Mouse (Mus musculus) intestine, embryonic 14.5 days (tissue): Measurements from ENCODE around the gene Ephb6. TPM values are rescaled to one million over a fixed set of nuclear protein-coding genes. Genes with fewer than 3 reads are reported as not detected.
A peak's percentile ranks its signal among the peaks of the same experiment; 100 is the strongest.

ENCODE experiments used
- ATAC-seq: fragments of 200-750 bp; cut with Nextera tagmentation; replicated peaks from 2 replicates; pipeline ENCODE4 v1.8.0; 2017; ENCODE audit warnings: low read depth, moderate number of reproducible peaks, moderate TSS enrichment, moderate library complexity; ENCODE audit not compliant: low FRiP score, low TSS enrichment
- DNase-seq: peaks from one replicate; pipeline ENCODE4 v3.0.0-alpha.2; 2018; ENCODE audit warnings: low spot score
- H3K27ac ChIP-seq: fragments of 300-500 bp; sonication (generic); 2 replicates; pipeline ENCODE4 v1.5.1; 2014; ENCODE audit warnings: low read depth, mild to moderate bottlenecking, control low read depth
- H3K27me3 ChIP-seq: fragments of 300-500 bp; sonication (generic); replicated peaks from 2 replicates; pipeline ENCODE4 v1.6.1; 2014; ENCODE audit warnings: low read length, control low read depth; ENCODE audit not compliant: control insufficient read depth, insufficient read depth
- H3K36me3 ChIP-seq: fragments of 300-500 bp; sonication (generic); 2 replicates; pipeline ENCODE4 v1.6.1; 2014; ENCODE audit warnings: low read length, control low read depth; ENCODE audit not compliant: control insufficient read depth, insufficient read depth
- H3K4me1 ChIP-seq: fragments of 300-500 bp; sonication (generic); replicated peaks from 2 replicates; pipeline ENCODE4 v1.6.1; 2014; ENCODE audit warnings: low read length, control low read depth, mixed read lengths; ENCODE audit not compliant: control insufficient read depth, insufficient read depth
- H3K4me2 ChIP-seq: fragments of 300-500 bp; sonication (generic); 2 replicates; pipeline ENCODE4 v1.6.1; 2014; ENCODE audit warnings: low read length
- H3K4me3 ChIP-seq: fragments of 300-500 bp; sonication (generic); 2 replicates; pipeline ENCODE4 v1.5.1; 2014; ENCODE audit warnings: low read depth, low read length, control low read depth, mixed read lengths
- H3K9ac ChIP-seq: fragments of 300-500 bp; sonication (generic); 2 replicates; pipeline ENCODE4 v1.6.1; 2014; ENCODE audit warnings: mild to moderate bottlenecking, low read length
- H3K9me3 ChIP-seq: fragments of 300-500 bp; sonication (generic); 2 replicates; pipeline ENCODE4 v1.6.1; 2016; ENCODE audit warnings: low read length, control low read depth; ENCODE audit not compliant: control insufficient read depth
- WGBS: fragments of 180-500 bp; shearing (Covaris S2); extraction: QIAGEN DNeasy Blood & Tissue Kit; methylation state at CpG from one replicate; pipeline ENCODE4 v1.1.7; 2014; 5-methylcytosine and 5-hydroxymethylcytosine counted together
- polyA plus RNA-seq: library from polyadenylated mRNA; unstranded; fragments of >200 nt; fragmentation: Nextera tagmentation; extraction: Ambion mirVana; gene quantifications from 2 replicates; pipeline ENCODE4 v1.2.1, GENCODE M21; 2014

Ephb6 gene
- polyA plus RNA-seq, 1 experiment from 2014 or later: 7.3 TPM

- Histone ChIP-seq H3K4me3 (no peak within 1 kb of the TSS), H3K9ac (no peak within 1 kb of the TSS), H3K27ac (no peak within 1 kb of the TSS), H3K27me3 (no peaks in the 10 kb centered on the region), H3K36me3 (no peaks in the 10 kb centered on the region), H3K4me2 (0 out of 2 replicates have a peak within 1 kb of the TSS, but pooled peaks have one; percentile 3), H3K4me1 (no peaks in the 10 kb centered on the region), H3K9me3 (no peaks in the 10 kb centered on the region)
- ATAC-seq: no peak
- no peak for DNase-seq
- 16% methylated on average over 5 of the region's 5 CpGs for WGBS
These were observed 30.9 kb downstream of the Ephb6 start, which contains the start of gene Trpv6 for GRCm38 (mm10) chr6:41636178-41636577. Trpv6 (minus strand) TSS chr6:41636405.

- Histone ChIP-seq H3K4me3 (no peak overlapping the region), H3K9ac (no peak overlapping the region), H3K36me3 (no peaks in the 10 kb centered on the region), H3K4me2 (no peak overlapping the region), H3K27ac (no peak overlapping the region), H3K4me1 (no peaks in the 10 kb centered on the region), H3K9me3 (no peaks in the 10 kb centered on the region), H3K27me3 (no peaks in the 10 kb centered on the region)
- ATAC-seq (no peak), DNase-seq (no peak)
- 24% methylated on average over 1 of the region's 1 CpGs for WGBS
These were observed 32.1 kb downstream of the Ephb6 start for GRCm38 (mm10) chr6:41637393-41637792.

- Histone ChIP-seq H3K9me3 (no peaks in the 10 kb centered on the region), H3K36me3 (no peaks in the 10 kb centered on the region), H3K4me2 (no peak overlapping the region), H3K9ac (no peak overlapping the region), H3K27me3 (no peaks in the 10 kb centered on the region), H3K4me3 (no peak overlapping the region), H3K27ac (no peak overlapping the region), H3K4me1 (no peaks in the 10 kb centered on the region)
- DNase-seq (no peak), ATAC-seq (no peak)
- WGBS: 71% methylated on average over 6 of the region's 6 CpGs
These were observed 32.7 kb downstream of the Ephb6 start for GRCm38 (mm10) chr6:41637927-41638506.

- Histone ChIP-seq H3K36me3 (no peaks in the 10 kb centered on the region), H3K4me1 (no peaks in the 10 kb centered on the region), H3K9me3 (no peaks in the 10 kb centered on the region), H3K4me2 (no peak overlapping the region), H3K27ac (no peak overlapping the region), H3K4me3 (no peak overlapping the region), H3K27me3 (no peaks in the 10 kb centered on the region), H3K9ac (no peak overlapping the region)
- ATAC-seq (no peak), DNase-seq (no peak)
- 72% methylated on average over 3 of the region's 3 CpGs for WGBS
These were observed 35.2 kb downstream of the Ephb6 start for GRCm38 (mm10) chr6:41640449-41640848.

GRCm38 (mm10) chr6:41641173-41641866 lies 36.0 kb downstream of the Ephb6 start:
- no peaks in the 10 kb centered on the region for H3K9me3 ChIP-seq
- no peaks in the 10 kb centered on the region for H3K4me1 ChIP-seq
- WGBS: 70% methylated on average over 6 of the region's 6 CpGs
- no peak overlapping the region for H3K27ac ChIP-seq
- H3K4me3 ChIP-seq: no peak overlapping the region
- H3K4me2 ChIP-seq: no peak overlapping the region
- no peak overlapping the region for H3K9ac ChIP-seq
- H3K36me3 ChIP-seq: no peaks in the 10 kb centered on the region
- DNase-seq: no peak
- no peaks in the 10 kb centered on the region for H3K27me3 ChIP-seq
- peak; percentile 61 for ATAC-seq

- Histone ChIP-seq H3K9ac (no peak overlapping the region), H3K4me3 (no peak overlapping the region), H3K4me2 (no peak overlapping the region), H3K4me1 (no peaks in the 10 kb centered on the region), H3K36me3 (no peaks in the 10 kb centered on the region), H3K9me3 (no peaks in the 10 kb centered on the region), H3K27me3 (no peaks in the 10 kb centered on the region), H3K27ac (no peak overlapping the region)
- ATAC-seq (no peak), DNase-seq (no peak)
- 66% methylated on average over 4 of the region's 4 CpGs for WGBS
These were observed 37.5 kb downstream of the Ephb6 start for GRCm38 (mm10) chr6:41642765-41643164.

- H3K9me3 ChIP-seq: no peaks in the 10 kb centered on the region
- no peaks in the 10 kb centered on the region for H3K27me3 ChIP-seq
- ATAC-seq (no peak), DNase-seq (no peak)
- no peak overlapping the region for H3K4me2 ChIP-seq
- H3K4me1 ChIP-seq: no peaks in the 10 kb centered on the region
- no peaks in the 10 kb centered on the region for H3K36me3 ChIP-seq
- WGBS: 91% methylated on average over 3 of the region's 3 CpGs
- no peak overlapping the region for H3K4me3 ChIP-seq
- no peak overlapping the region for H3K9ac ChIP-seq
- no peak overlapping the region for H3K27ac ChIP-seq
These were observed 37.9 kb downstream of the Ephb6 start for GRCm38 (mm10) chr6:41643227-41643626.

- Histone ChIP-seq H3K9ac (no peak overlapping the region), H3K27me3 (no peaks in the 10 kb centered on the region), H3K27ac (no peak overlapping the region), H3K36me3 (no peaks in the 10 kb centered on the region), H3K4me1 (no peaks in the 10 kb centered on the region), H3K4me2 (no peak overlapping the region), H3K4me3 (no peak overlapping the region), H3K9me3 (no peaks in the 10 kb centered on the region)
- ATAC-seq (no peak), DNase-seq (no peak)
- WGBS: 85% methylated on average over 3 of the region's 3 CpGs
These were observed 40.9 kb downstream of the Ephb6 start for GRCm38 (mm10) chr6:41646220-41646619.

GRCm38 (mm10) chr6:41646672-41647071 lies 41.4 kb downstream of the Ephb6 start:
- H3K36me3 ChIP-seq: no peaks in the 10 kb centered on the region
- H3K4me3 ChIP-seq: no peak overlapping the region
- DNase-seq (no peak), ATAC-seq (no peak)
- H3K9ac ChIP-seq: no peak overlapping the region
- H3K27ac ChIP-seq: no peak overlapping the region
- no peak overlapping the region for H3K4me2 ChIP-seq
- no peaks in the 10 kb centered on the region for H3K9me3 ChIP-seq
- H3K4me1 ChIP-seq: no peaks in the 10 kb centered on the region
- H3K27me3 ChIP-seq: no peaks in the 10 kb centered on the region
